Mouse (Mus musculus) heart, adult 2 months (tissue): ENCODE measurements at regions not wholly inside any gene's neighbourhood (a gene's known extent, or its start where the extent isn't known, plus 50 kb on each side); places are given as distances from the start of the nearest gene placed in this dataset.
A peak's percentile ranks its signal among the peaks of the same experiment; 100 is the strongest.

Experiments used
- DNase-seq, 2 experiments: peaks; one replicate each; pipeline ENCODE4 v3.0.0; 2021
- H3K27ac ChIP-seq: fragments of 200-600 bp; 2 replicates; pipeline ENCODE4 v1.8.1; 2022
- H3K27me3 ChIP-seq: fragments of 200-500 bp; 2 replicates; pipeline ENCODE4 v1.6.1; 2012; ENCODE audit warnings: mild to moderate bottlenecking, low read length, inconsistent platforms, mixed read lengths; ENCODE audit not compliant: control insufficient read depth, insufficient read depth
- H3K36me3 ChIP-seq: fragments of 200-500 bp; 2 replicates; pipeline ENCODE4 v1.6.1; 2012; ENCODE audit warnings: low read length, inconsistent platforms; ENCODE audit not compliant: control insufficient read depth, insufficient read depth
- H3K4me1 ChIP-seq: fragments of 200-500 bp; 2 replicates; pipeline ENCODE4 v1.6.1; 2011; ENCODE audit warnings: low read length; ENCODE audit not compliant: control insufficient read depth, insufficient read depth
- H3K4me3 ChIP-seq: fragments of 200-600 bp; 2 replicates; pipeline ENCODE4 v1.8.1; 2022
- H3K79me2 ChIP-seq: fragments of 200-500 bp; replicated peaks from 2 replicates; pipeline ENCODE4 v1.6.1; 2012; ENCODE audit warnings: mild to moderate bottlenecking, inconsistent platforms, low read length, moderate library complexity, mixed read lengths; ENCODE audit not compliant: control insufficient read depth, insufficient read depth
- H3K9ac ChIP-seq: fragments of 200-500 bp; 2 replicates; pipeline ENCODE4 v1.6.1; 2012; ENCODE audit warnings: low read depth, mild to moderate bottlenecking, control low read depth, inconsistent platforms, low read length, mixed read lengths
- CTCF ChIP-seq: fragments of 200-600 bp; IDR thresholded peaks from 2 replicates; pipeline ENCODE4 v1.8.1; 2022; ENCODE audit warnings: antibody characterized with exemption, mild to moderate bottlenecking, moderate library complexity
- EP300 ChIP-seq: fragments of 200-500 bp; IDR thresholded peaks from 2 replicates; pipeline ENCODE4 v1.6.1; 2011; ENCODE audit warnings: low read depth, low read length, control low read depth; ENCODE audit not compliant: insufficient read depth
- POLR2A ChIP-seq: fragments of 200-500 bp; IDR thresholded peaks from 2 replicates; pipeline ENCODE4 v1.6.1; 2011; ENCODE audit warnings: mild to moderate bottlenecking, low read depth, low read length, control low read depth; ENCODE audit not compliant: insufficient read depth
- WGBS: fragments of 180-500 bp; shearing (Covaris S2); methylation state at CpG from one replicate; pipeline ENCODE4 v1.1.7; 2018; 5-methylcytosine and 5-hydroxymethylcytosine counted together
- intact Hi-C: fragments of 180-260 bp; cut with DNase I; formaldehyde crosslinking; loops from one replicate; pipeline ENCODE4 v1.15.1; 2025

- TF ChIP-seq POLR2A, result no peak
- no peak for DNase-seq
- H3K27ac ChIP-seq, result no peak overlapping the region
- no peaks in the 10 kb centered on the region for H3K36me3 ChIP-seq
- H3K4me1 ChIP-seq, result no peaks in the 10 kb centered on the region
- no peak overlapping the region for H3K9ac ChIP-seq
- H3K27me3 ChIP-seq, result no peaks in the 10 kb centered on the region
- no peak overlapping the region for H3K4me3 ChIP-seq
- H3K79me2 ChIP-seq, result no peaks in the 10 kb centered on the region
- intact Hi-C loops, result no loop called here
- 79% methylated on average over 8 of the region's 8 CpGs for WGBS
Measured at GRCm38 (mm10) chr5:67539591-67540238, 68.0 kb upstream of the Shisa3 start.

DNA sequence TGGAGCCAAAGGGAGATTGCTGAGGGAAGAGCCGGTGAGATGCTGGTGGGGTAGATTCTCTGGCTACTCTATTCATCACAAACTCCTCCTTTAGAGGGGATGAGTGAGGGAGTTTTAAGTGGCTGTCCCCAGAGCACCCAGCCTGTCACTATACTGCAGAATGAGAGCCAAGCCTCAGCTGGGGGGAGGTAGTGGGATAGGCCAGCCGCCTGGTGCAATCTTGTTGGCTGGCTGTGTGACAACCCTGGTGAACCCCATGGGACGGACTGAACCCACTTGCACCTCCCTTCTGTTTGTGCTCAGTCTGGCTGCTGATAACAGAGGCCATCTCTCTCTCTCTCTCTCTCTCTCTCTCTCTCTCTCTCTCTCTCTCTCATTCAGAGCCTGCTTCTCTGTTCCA, 65.8 kb upstream of the Shisa3 start:
- Histone ChIP-seq H3K27ac (no peak overlapping the region), H3K4me1 (no peaks in the 10 kb centered on the region), H3K79me2 (no peaks in the 10 kb centered on the region), H3K4me3 (no peak overlapping the region), H3K9ac (no peak overlapping the region), H3K27me3 (no peaks in the 10 kb centered on the region), H3K36me3 (no peaks in the 10 kb centered on the region)
- WGBS, result 40% methylated on average over 3 of the region's 3 CpGs
- DNase-seq, result peak; percentile 19 to 29
- TF ChIP-seq EP300, result no peak
- TF ChIP-seq POLR2A, result no peak
- no peak for TF ChIP-seq CTCF
- intact Hi-C loops, result no loop called here

DNA sequence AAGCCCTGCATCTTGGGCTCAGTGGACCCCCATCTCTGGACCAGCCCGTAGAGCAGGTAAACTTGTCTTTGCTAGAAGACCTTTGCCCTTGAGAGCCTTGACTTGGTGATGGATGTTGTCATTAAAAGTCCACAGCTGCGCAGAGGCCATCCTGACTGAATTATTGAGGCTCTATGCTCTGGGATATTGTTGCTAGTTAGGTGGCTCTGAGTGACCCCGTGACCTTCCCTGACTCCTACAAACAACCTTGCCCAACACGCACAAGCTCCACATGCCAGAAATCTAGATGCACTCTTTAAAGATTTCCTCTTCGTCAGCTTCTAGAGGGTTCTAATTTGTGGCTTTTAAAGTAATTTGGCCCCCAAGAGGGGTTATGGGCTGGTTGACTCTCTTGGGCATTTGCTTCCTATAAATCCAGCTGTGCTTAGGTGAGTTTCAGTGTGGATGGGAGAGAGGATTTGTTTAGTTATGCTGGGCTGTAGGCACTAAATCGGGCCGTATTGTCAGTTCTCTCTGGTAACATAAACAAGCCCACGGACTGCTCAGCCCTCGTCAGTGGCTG, 63.6 kb upstream of the Shisa3 start:
- TF ChIP-seq POLR2A, result no peak
- no peak for TF ChIP-seq EP300
- TF ChIP-seq CTCF, result no peak
- Histone ChIP-seq H3K9ac (no peak overlapping the region), H3K27me3 (no peaks in the 10 kb centered on the region), H3K4me3 (no peak overlapping the region), H3K36me3 (no peaks in the 10 kb centered on the region), H3K4me1 (no peaks in the 10 kb centered on the region), H3K79me2 (no peaks in the 10 kb centered on the region), H3K27ac (no peak overlapping the region)
- DNase-seq, result no peak
- intact Hi-C loops, result no loop called here
- WGBS, result 86% methylated on average over 9 of the region's 9 CpGs

- Histone ChIP-seq H3K36me3 (no peaks in the 10 kb centered on the region), H3K4me3 (no peak overlapping the region), H3K27me3 (no peaks in the 10 kb centered on the region; the same call in 1 of the 2 replicates), H3K9ac (no peak overlapping the region), H3K79me2 (no peaks in the 10 kb centered on the region), H3K27ac (no peak overlapping the region), H3K4me1 (no peaks in the 10 kb centered on the region)
- WGBS, result 84% methylated on average over 6 of the region's 6 CpGs
- TF ChIP-seq CTCF, result 0 out of 2 replicates have a peak, but pooled peaks have one; percentile 2
- TF ChIP-seq POLR2A, result no peak
- no peak for DNase-seq
- intact Hi-C loops, result no loop called here
Measured at GRCm38 (mm10) chr5:67550257-67550656, 57.4 kb upstream of the Shisa3 start.

- intact Hi-C loops, result no loop called here
- H3K4me3 ChIP-seq, result no peak overlapping the region
- H3K79me2 ChIP-seq, result no peaks in the 10 kb centered on the region
- H3K4me1 ChIP-seq, result no peaks in the 10 kb centered on the region
- DNase-seq, result no peak
- TF ChIP-seq CTCF (no peak), EP300 (no peak)
- no peak overlapping the region for H3K9ac ChIP-seq
- no peaks in the 10 kb centered on the region for H3K36me3 ChIP-seq
- no peak overlapping the region for H3K27ac ChIP-seq
- no peaks in the 10 kb centered on the region; the same call in 1 of the 2 replicates for H3K27me3 ChIP-seq
- 76% methylated on average over 6 of the region's 6 CpGs for WGBS
Measured at GRCm38 (mm10) chr5:67551668-67552390, 55.9 kb upstream of the Shisa3 start.

DNA sequence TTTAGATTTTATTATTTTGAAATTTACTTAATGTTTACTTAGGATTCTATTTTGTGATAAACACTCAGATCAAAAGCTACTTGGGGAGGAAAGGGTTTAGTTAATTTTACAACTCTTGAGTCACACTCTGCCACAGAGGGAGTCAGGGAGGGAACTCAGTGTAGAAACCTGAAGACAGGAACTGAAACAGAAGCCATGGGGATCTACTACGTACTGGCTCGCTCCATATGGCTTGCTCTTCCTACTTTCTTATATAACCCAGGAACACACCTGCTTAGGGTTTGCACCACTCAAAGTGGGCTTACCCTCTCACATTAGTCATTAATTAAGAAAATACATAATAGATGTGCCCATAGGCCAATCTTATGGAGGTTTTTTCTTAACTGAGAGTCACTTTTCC, 54.8 kb upstream of the Shisa3 start:
- Histone ChIP-seq H3K9ac (no peak overlapping the region), H3K27me3 (no peaks in the 10 kb centered on the region; the same call in 1 of the 2 replicates), H3K36me3 (no peaks in the 10 kb centered on the region), H3K79me2 (no peaks in the 10 kb centered on the region), H3K27ac (no peak overlapping the region), H3K4me3 (no peak overlapping the region), H3K4me1 (no peaks in the 10 kb centered on the region)
- intact Hi-C loops, result no loop called here
- no peak for TF ChIP-seq CTCF
- no peak for TF ChIP-seq EP300
- no peak for TF ChIP-seq POLR2A
- DNase-seq, result no peak
- WGBS, result 81% methylated on average over 2 of the region's 2 CpGs
